Mouse (Mus musculus) thymus, adult 2 months (tissue): ENCODE results near the gene Polr3b.

Experiments used
- CTCF ChIP-seq: fragments of 200-500 bp; IDR thresholded peaks from 2 replicates; pipeline ENCODE4 v1.5.1; 2012; ENCODE audit warnings: mild to moderate bottlenecking, control low read depth, low read length, moderate library complexity, borderline replicate concordance; ENCODE audit not compliant: control insufficient read depth, poor library complexity, insufficient read depth; ENCODE audit errors: extremely low read depth
- POLR2A ChIP-seq: fragments of 200-500 bp; IDR thresholded peaks from 2 replicates; pipeline ENCODE4 v1.6.1; 2012; ENCODE audit warnings: mild to moderate bottlenecking, low read length, control low read depth, moderate library complexity; ENCODE audit not compliant: control insufficient read depth, poor library complexity, insufficient read depth; ENCODE audit errors: extremely low read depth

GRCm38 (mm10) chr10:84675653-84676052 is 53.6 kb downstream of the Polr3b start:
- TF ChIP-seq CTCF: no peak
- no peak for TF ChIP-seq POLR2A
